Mouse (Mus musculus): ENCODE results near the gene Manf. TPM values are rescaled to one million over a fixed set of nuclear protein-coding genes. Genes with fewer than 3 reads are reported as not detected.

Gene Manf
- polyA plus RNA-seq, 1 experiment from 2014 or later, result 411 TPM

DNA sequence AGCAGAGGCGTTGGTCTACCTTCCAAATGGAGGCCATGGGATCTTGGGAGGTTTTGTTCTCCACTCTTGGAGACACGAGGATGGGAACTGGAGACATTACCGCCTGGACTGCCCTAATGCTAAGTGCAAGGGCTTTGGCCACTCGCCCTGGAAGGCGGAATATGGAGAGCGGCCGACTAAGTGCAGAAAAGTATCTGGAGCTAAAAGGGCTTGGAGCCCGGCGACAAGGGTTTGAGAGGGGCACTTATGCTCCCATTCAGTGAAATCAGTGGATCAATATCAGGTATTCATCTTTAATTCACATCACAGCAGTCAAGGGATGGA is 735 bp upstream of the Manf start:
- H3K4me3 ChIP-seq, result peak overlapping the region; percentile 97
- no peak for DNase-seq (ENCODE audit: low spot score)
- peaks cover 30% of the 10 kb centered on the region for H3K36me3 ChIP-seq
- H3K27me3 ChIP-seq (ENCODE audit: insufficient read depth, poor library complexity, severe bottlenecking), result peaks cover 14% of the 10 kb centered on the region; the same call in 1 of the 2 replicates
- no peaks in the 10 kb centered on the region for H3K9me3 ChIP-seq
- peak overlapping the region; percentile 96 for H3K27ac ChIP-seq
- WGBS, result under 1% methylated on average over 9 of the region's 9 CpGs
- peaks cover 36% of the 10 kb centered on the region for H3K4me1 ChIP-seq

GRCm38 (mm10) chr9:106891341-106891741 is 438 bp downstream of the Manf start:
- Histone ChIP-seq H3K9me3 (no peaks in the 10 kb centered on the region), H3K4me1 (peaks cover 39% of the 10 kb centered on the region), H3K27ac (peak overlapping the region; percentile 96), H3K36me3 (peaks cover 31% of the 10 kb centered on the region), H3K27me3 (ENCODE audit: insufficient read depth, poor library complexity, severe bottlenecking) (peaks cover 7% of the 10 kb centered on the region; the same call in 1 of the 2 replicates), H3K4me3 (peak overlapping the region; percentile 97)
- under 1% methylated on average over 17 of the region's 17 CpGs for WGBS
- DNase-seq (ENCODE audit: low spot score), result no peak

DNA sequence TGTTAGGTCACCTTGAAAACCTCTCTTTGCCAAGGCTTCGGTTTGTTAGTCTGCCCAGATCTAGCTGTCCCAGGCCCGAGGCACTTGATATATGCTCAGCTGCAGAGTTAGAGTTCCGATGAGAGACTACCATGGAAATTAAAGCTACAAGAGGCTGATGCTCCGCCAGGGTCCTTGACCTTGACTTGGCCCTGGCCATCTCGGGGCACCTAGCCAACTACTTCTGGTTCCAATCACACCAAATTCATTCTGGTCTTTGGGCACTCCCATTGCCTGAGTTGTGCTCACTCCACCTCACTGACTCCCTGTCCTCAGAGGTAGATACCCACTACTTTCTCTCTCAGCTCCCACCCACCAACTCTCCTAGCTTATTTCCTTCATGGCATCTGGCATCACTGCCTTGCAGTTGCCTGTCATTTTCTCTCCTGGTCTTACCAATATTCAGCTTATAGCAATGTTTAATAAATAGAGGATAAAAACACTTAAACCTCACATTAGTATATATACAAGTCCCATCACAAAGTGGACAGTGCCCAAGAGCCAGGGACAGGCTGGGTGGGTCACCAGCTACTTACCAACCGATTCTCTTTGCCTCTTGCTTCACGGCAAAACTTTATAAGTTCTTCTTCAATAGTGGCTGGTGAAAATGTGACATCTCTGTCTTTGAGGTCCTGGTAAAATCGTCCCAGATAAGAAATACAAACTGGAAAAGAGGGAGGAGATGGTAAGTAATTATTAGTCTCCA is 1.1 kb downstream of the Manf start:
- peak; percentile 73 for DNase-seq (ENCODE audit: low spot score)
- Histone ChIP-seq H3K27me3 (ENCODE audit: insufficient read depth, poor library complexity, severe bottlenecking) (peaks cover 5% of the 10 kb centered on the region; the same call in 1 of the 2 replicates), H3K36me3 (peaks cover 31% of the 10 kb centered on the region), H3K27ac (peak overlapping the region; percentile 96), H3K9me3 (no peaks in the 10 kb centered on the region), H3K4me3 (peak overlapping the region; percentile 97), H3K4me1 (peaks cover 45% of the 10 kb centered on the region)
- 60% methylated on average over 8 of the region's 8 CpGs for WGBS

DNA sequence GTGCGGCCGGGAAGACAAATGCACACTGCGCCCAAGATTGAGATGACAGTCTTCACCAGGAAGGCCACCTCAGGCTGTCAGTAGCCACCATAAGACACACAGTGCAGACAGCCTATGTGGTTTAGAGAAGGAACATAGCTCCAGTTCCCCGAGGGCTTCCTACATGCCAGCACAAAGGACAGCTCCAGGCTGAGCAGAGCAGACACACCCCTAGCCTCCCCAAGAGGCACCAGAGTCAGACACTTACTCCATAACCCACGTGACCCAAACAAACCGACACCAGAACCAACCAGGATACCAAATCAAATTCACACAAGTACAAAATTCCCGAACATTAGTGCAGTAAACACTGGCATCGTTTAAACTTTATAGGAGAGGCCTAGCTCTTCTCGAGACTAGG is 2.5 kb downstream of the Manf start:
- H3K36me3 ChIP-seq, result peaks cover 42% of the 10 kb centered on the region
- H3K27ac ChIP-seq, result no peak overlapping the region
- peaks cover 59% of the 10 kb centered on the region for H3K4me1 ChIP-seq
- H3K9me3 ChIP-seq, result no peaks in the 10 kb centered on the region
- H3K4me3 ChIP-seq, result peak overlapping the region; percentile 19; the same call in 1 of the 2 replicates
- H3K27me3 ChIP-seq (ENCODE audit: insufficient read depth, poor library complexity, severe bottlenecking), result no peaks in the 10 kb centered on the region
- DNase-seq (ENCODE audit: low spot score), result peak; percentile 73
- 85% methylated on average over 9 of the region's 9 CpGs for WGBS

DNA sequence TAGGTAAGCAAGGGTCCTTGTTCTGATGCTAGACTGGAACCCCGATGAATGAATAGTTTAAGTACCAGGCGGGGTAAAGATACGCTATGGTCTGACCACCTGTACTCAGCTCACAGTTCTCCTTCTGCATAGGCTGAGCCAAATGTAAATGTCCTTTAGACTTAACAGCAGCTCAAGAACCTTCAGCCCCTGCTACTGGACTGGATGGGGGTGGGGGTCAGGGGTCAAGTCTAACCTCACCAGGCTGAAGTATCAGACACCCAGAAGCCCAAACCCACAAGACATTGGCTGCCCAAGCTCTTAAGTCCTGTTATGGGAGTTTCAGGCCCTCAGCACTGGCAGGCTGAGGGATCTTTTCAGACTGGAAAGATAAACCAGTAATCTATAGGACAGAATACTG is 3.4 kb downstream of the Manf start:
- no peak overlapping the region for H3K4me3 ChIP-seq
- WGBS, result 94% methylated on average over 3 of the region's 3 CpGs

DNA sequence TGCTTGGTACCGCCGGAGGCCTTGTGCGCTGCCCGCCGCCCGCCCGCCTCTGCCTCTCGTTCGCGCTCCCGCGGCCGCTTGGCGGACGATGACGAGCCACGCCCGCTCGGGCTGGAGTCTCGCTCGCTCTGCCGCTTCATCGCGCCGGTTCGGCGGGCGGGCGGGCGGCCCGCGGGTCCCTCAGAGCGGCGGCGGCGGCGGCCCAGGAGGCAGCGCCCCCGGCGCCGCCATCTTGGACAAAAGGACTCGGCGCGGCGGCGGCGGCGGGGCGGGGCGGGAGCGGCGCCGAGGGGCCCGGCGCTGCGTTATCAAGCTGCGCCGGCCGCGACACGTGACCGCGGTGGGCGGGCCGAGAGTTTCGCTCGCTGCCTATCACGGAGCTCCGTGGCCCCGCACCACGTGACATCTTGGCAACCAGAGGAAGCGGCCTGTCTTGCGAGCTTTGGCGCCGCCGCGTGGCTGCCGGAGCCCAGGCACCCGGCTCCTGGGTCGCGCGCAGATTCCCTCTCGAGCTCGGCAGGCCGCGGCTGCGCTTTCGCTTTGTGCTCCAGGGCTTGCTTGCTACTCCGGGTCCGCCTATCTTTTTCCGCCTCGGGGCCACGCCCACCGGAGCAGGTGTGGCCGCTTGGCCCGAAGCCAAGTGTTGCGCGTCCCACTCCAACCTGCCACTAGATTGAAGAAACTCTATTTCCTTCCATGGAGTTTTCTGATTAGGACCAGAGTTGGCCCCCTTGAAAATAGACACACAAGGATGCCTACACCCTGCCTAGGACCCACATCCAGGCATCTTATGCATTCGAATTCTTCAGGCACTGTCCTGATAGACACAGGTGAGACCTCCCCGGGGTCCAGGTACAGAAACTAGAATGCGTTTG is 4.7 kb downstream of the Manf start, which contains the start of gene Rbm15b:
Gene Rbm15b, minus strand, starts transcription at position 601 of the 875 bp plus-strand sequence.
- DNase-seq (ENCODE audit: low spot score), result peak; percentile 99
- Histone ChIP-seq H3K9me3 (no peaks in the 10 kb centered on the region), H3K36me3 (peaks cover 63% of the 10 kb centered on the region), H3K27me3 (ENCODE audit: insufficient read depth, poor library complexity, severe bottlenecking) (no peaks in the 10 kb centered on the region), H3K4me3 (peak within 1 kb of the TSS; percentile 92), H3K27ac (peak within 1 kb of the TSS; percentile 98), H3K4me1 (peaks cover 65% of the 10 kb centered on the region)
- 2% methylated on average over 101 of the region's 101 CpGs for WGBS

More for the DNA sequence above, 3.4 kb downstream of the Manf start:
- Histone ChIP-seq H3K27me3 (ENCODE audit: insufficient read depth, poor library complexity, severe bottlenecking) (no peaks in the 10 kb centered on the region), H3K27ac (no peak overlapping the region), H3K4me1 (peaks cover 66% of the 10 kb centered on the region), H3K36me3 (peaks cover 50% of the 10 kb centered on the region), H3K9me3 (no peaks in the 10 kb centered on the region)
- DNase-seq (ENCODE audit: low spot score), result no peak

- Histone ChIP-seq H3K9me3 (no peaks in the 10 kb centered on the region), H3K36me3 (peaks cover 73% of the 10 kb centered on the region), H3K4me3 (peak overlapping the region; percentile 92), H3K27ac (peak overlapping the region; percentile 98), H3K4me1 (peaks cover 68% of the 10 kb centered on the region), H3K27me3 (ENCODE audit: insufficient read depth, poor library complexity, severe bottlenecking) (no peaks in the 10 kb centered on the region)
- peak; percentile 82 for DNase-seq (ENCODE audit: low spot score)
- under 1% methylated on average over 99 of the region's 107 CpGs for WGBS
These were observed 5.7 kb downstream of the Manf start for GRCm38 (mm10) chr9:106885901-106886731.

- H3K4me3 ChIP-seq, result peak overlapping the region; percentile 92
- H3K9me3 ChIP-seq, result no peaks in the 10 kb centered on the region
- H3K36me3 ChIP-seq, result peaks cover 75% of the 10 kb centered on the region
- DNase-seq (ENCODE audit: low spot score), result peak; percentile 77
- peaks cover 59% of the 10 kb centered on the region for H3K4me1 ChIP-seq
- 22% methylated on average over 44 of the region's 44 CpGs for WGBS
- H3K27ac ChIP-seq, result peak overlapping the region; percentile 98
- no peaks in the 10 kb centered on the region for H3K27me3 ChIP-seq (ENCODE audit: insufficient read depth, poor library complexity, severe bottlenecking)
These were observed 6.5 kb downstream of the Manf start for GRCm38 (mm10) chr9:106884996-106885900.

DNA sequence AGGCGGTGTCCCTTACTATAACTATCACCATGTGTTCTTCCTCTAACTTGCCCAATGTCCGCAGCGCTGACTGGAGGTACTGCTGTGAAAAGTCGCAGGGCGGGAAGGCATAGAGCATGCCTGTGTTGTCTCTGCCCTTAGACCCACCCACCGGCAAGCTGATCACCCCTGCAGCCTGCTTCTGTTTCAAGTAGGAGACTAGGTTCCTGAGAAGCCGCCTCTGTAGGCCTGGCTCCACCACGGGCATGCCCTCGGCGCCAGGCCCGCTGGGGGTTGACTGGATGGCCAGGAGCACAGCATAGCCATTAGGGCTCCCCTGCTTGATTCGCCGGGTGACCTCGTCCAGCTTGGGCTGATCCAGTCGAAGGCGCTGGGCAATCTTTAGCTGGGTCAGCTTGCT is 7.5 kb downstream of the Manf start:
- Histone ChIP-seq H3K4me3 (peak overlapping the region; percentile 92), H3K27ac (no peak overlapping the region), H3K9me3 (no peaks in the 10 kb centered on the region), H3K4me1 (peaks cover 49% of the 10 kb centered on the region), H3K27me3 (ENCODE audit: insufficient read depth, poor library complexity, severe bottlenecking) (no peaks in the 10 kb centered on the region), H3K36me3 (peaks cover 75% of the 10 kb centered on the region)
- DNase-seq (ENCODE audit: low spot score), result peak; percentile 75
- 40% methylated on average over 16 of the region's 16 CpGs for WGBS

DNA sequence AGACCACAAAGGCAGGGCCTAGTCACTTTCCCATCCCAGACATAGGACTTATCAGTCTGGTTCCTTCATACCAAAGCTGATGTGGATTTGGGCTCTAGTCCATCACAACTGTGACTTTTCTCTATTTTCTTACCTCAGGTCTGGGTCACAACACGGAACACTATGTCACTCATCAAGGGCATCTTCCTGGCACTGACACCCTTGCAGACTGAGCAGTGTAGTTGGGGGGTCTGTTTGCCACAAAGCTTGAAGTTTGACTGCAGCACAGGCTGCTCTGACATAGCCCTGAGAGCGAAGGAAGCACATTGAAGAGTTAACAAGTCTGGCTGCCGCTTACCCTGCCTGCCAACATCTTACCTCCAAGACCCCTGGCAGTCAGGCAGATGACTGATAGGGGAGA is 8.7 kb downstream of the Manf start:
- peaks cover 73% of the 10 kb centered on the region for H3K36me3 ChIP-seq
- DNase-seq (ENCODE audit: low spot score), result peak; percentile 64
- H3K4me3 ChIP-seq, result peak overlapping the region; percentile 10; the same call in 1 of the 2 replicates
- H3K9me3 ChIP-seq, result no peaks in the 10 kb centered on the region
- WGBS, result 85% methylated on average over 3 of the region's 3 CpGs
- no peaks in the 10 kb centered on the region for H3K27me3 ChIP-seq (ENCODE audit: insufficient read depth, poor library complexity, severe bottlenecking)
- H3K4me1 ChIP-seq, result peaks cover 42% of the 10 kb centered on the region
- no peak overlapping the region for H3K27ac ChIP-seq

GRCm38 (mm10) chr9:106882176-106882575 is 9.6 kb downstream of the Manf start:
- Histone ChIP-seq H3K36me3 (peaks cover 74% of the 10 kb centered on the region), H3K9me3 (no peaks in the 10 kb centered on the region), H3K4me1 (peaks cover 35% of the 10 kb centered on the region), H3K27ac (no peak overlapping the region), H3K4me3 (no peak overlapping the region), H3K27me3 (ENCODE audit: insufficient read depth, poor library complexity, severe bottlenecking) (no peaks in the 10 kb centered on the region)
- DNase-seq (ENCODE audit: low spot score), result peak; percentile 48
- WGBS, result 87% methylated on average over 4 of the region's 4 CpGs

All from heart, embryonic 10.5 days (tissue).